Mouse (Mus musculus) G1E (cell line): Measurements from ENCODE around the gene Rps3.

ENCODE experiments used
- CTCF ChIP-seq: IDR thresholded peaks from 2 replicates; pipeline ENCODE4 v1.5.1; 2012; ENCODE audit warnings: low read depth, low read length, inconsistent platforms, mixed read lengths
- TAL1 ChIP-seq: conservative IDR thresholded peaks from 2 replicates; pipeline ENCODE4 v1.6.1; 2012; ENCODE audit warnings: low read depth, low read length, inconsistent platforms, mixed read lengths

- no peak for TF ChIP-seq CTCF
- TF ChIP-seq TAL1 = no peak
These were observed 8.0 kb downstream of the Rps3 start for GRCm38 (mm10) chr7:99475562-99475911.
